Mouse (Mus musculus): ENCODE measurements around the gene Pigyl.

Pigyl gene

DNA sequence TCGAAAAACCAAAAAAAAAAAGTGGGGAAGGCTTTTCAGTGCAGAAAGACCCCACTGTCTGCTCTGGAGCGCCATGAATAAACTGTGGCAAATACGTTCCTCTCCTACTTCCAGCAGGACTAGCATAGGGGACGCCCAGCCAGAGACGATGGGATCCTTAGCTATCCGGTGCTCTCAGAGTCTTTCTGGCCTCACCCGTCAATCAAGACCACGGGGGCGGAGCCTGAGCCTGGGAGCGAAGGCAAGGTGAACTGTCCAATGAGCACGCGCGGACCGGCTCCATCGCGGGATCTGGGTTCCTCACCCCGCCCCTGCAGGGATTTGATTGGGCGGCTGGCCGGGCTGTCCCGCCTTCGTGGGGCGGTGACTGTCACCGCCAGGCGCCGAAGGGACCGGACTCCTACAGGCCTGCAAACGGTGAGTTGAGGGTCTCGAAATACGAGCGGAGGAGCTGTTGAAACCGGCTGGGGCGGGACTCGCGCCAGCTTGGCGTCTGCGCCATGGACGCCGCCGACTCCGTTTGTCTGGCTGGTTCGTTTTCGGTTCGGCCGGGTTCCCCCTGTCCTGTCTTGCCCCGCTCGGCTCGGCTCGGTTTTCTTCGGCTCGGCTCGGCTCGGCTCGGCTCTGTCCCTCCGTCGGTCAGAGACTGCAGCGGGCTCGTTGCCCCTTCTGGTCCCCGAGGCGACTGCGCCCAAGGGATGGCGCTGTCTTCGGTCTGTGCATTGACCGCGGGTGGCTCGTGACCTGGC is at the start of gene Pigyl:
Gene Pigyl, plus strand, starts transcription at position 350 of the 749 bp plus-strand sequence.
- DNase-seq (ENCODE audit: low spot score in 2 of 2), result peak; percentile 98 to 99

DNA sequence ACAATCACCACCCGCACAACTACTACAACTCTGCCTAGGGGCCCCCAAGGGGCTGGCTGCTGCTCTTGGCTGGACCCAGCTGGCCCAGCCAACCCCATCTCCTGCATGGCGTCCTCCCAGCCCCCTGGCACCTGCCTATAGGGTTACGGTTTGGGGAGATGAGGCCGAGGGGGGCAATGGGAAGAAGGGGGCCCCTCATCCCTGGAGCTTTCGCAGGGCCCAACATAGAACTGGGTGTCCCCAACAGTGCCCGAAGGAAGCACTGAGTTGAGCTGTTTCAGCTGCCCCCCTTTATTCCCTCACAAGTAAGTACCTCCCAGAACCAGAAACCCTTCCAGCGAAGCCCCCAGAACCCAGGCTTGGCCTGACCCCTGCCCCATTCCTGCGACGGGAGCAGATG is 48.5 kb upstream of the Pigyl start:
- no peak for DNase-seq (ENCODE audit: low spot score in 2 of 2)

DNA sequence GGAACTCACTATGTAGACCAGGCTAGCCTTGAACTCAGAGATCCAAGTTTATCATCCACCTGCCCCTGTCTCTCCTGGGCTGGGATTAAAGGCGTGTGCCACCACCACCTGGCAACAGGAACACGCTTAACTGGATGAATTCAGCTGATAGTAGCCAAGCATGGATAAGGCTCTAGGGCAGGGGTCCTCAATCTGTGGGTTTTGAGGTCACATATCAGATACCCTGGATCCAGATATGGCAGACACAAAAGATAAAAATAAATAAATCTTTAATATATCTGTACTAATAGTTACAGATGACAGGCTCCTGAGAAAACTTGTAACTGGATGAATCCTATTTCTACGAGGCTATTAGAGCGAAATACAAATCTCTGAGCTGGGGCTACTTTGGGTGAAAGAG is 41.0 kb upstream of the Pigyl start:
- no peak for DNase-seq (ENCODE audit: low spot score in 2 of 2)

DNA sequence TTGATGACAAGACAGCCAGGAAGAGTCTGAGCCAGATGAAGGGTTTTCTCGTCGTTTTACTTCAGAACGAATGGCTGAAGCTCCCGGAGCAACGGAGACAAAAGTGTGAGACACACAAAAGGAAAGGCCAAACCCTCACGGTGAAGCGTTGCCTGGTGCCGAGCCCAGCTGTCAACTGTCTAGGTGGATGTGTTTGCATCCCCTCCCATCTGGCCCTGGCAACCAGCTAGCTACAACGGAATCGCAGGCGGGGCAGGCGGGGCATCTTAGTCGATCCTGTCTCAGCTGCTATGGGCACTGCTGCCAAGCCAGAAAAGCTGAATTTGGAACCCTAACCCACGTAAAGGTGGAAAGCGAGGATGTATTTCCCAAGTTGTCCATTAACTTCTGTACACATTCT is 40.6 kb upstream of the Pigyl start:
- DNase-seq (ENCODE audit: low spot score in 2 of 2), result no peak

GRCm38 (mm10) chr9:22116740-22117426 is 39.8 kb upstream of the Pigyl start, which contains the start of gene Elof1:
Gene Elof1, minus strand, starts transcription at chr9:22117172.
- peak; percentile 87 to 89 for DNase-seq (ENCODE audit: low spot score in 2 of 2)

GRCm38 (mm10) chr9:22117754-22118456 is 38.7 kb upstream of the Pigyl start:
- DNase-seq (ENCODE audit: low spot score in 2 of 2), result no peak

DNA sequence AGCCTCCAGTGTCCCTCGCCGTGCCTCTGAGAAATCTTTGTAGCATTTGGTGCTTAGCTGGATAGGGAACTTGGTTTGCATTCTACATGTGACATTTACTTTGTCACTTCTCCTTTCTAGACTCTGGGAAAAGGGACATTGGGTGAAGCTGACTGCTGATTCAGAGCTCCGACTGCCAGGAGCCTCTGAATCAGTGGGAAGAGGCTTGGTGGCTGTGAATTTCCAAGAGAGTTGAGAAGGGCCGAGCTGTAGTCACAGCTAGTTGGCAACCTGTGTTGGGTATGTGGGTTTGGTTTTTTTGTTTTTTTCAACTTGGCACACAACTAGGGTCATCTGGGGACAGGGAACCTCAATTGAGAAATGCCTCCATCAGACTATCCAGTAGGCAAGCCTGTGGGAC is 37.1 kb upstream of the Pigyl start:
- no peak for DNase-seq (ENCODE audit: low spot score in 2 of 2)

GRCm38 (mm10) chr9:22121545-22121944 is 35.1 kb upstream of the Pigyl start:
- DNase-seq (ENCODE audit: low spot score in 2 of 2), result no peak

DNA sequence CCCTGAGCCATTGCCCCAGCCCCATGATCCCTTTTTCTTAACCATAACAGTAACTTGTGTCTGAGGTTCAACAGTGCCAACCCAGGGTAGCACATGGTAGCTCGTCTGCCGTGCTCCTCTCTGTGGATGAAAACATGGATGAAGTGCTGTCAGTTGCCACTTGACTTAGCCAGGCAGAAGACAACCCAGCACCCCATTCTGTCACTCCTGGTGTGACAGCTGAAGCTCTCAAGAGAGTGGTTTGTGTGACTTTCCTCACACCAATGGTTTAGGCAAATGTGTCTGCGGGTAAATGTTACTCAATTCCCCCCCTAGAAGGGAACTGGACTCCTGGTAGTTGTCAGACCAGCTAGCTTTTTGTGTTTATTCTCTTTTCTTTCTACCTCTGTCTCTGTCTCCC is 34.6 kb upstream of the Pigyl start:
- DNase-seq (ENCODE audit: low spot score in 2 of 2), result no peak

GRCm38 (mm10) chr9:22123069-22123609 is 33.5 kb upstream of the Pigyl start:
- DNase-seq (ENCODE audit: low spot score in 2 of 2), result no peak

GRCm38 (mm10) chr9:22124169-22124568 is 32.5 kb upstream of the Pigyl start:
- DNase-seq (ENCODE audit: low spot score in 2 of 2), result no peak

- no peak for DNase-seq (ENCODE audit: low spot score in 2 of 2)
These were observed 31.2 kb upstream of the Pigyl start for GRCm38 (mm10) chr9:22125246-22126027.

GRCm38 (mm10) chr9:22131226-22131981 is 25.2 kb upstream of the Pigyl start:
- no peak for DNase-seq (ENCODE audit: low spot score in 2 of 2)

GRCm38 (mm10) chr9:22132220-22132619 is 24.4 kb upstream of the Pigyl start:
- DNase-seq (ENCODE audit: low spot score in 2 of 2), result no peak

DNA sequence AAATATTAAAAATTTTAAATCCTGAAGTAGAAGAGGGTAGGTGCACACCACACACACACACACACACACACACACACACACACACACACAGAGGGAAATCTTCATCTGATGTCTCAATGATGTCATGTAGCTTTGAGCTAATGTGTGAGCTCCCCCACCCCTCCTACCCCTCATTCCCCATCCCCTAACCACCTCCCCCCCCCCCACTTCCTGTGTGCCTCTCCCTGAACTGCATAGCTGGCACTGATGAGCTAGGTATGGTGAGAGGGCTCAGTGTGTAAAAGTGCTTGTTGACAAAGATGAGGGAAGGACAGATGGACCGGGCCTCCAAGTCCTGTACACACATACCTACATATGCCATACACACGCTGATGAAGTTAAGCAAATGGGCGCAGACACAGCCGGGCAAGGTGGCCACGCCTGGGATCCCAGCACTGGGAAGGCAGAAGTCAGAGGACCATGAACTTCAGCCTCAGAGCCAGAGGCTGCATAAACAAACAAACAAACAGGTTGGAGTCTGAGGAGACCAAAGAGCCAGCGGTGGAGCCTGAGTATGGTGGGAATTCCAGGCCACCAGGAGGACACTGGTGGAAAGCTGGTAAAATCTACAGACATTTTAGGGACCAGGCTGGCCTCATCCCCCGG is 22.3 kb upstream of the Pigyl start:
- no peak for DNase-seq (ENCODE audit: low spot score in 2 of 2)

GRCm38 (mm10) chr9:22134988-22135643 is 21.5 kb upstream of the Pigyl start:
- DNase-seq (ENCODE audit: low spot score in 2 of 2), result no peak

DNA sequence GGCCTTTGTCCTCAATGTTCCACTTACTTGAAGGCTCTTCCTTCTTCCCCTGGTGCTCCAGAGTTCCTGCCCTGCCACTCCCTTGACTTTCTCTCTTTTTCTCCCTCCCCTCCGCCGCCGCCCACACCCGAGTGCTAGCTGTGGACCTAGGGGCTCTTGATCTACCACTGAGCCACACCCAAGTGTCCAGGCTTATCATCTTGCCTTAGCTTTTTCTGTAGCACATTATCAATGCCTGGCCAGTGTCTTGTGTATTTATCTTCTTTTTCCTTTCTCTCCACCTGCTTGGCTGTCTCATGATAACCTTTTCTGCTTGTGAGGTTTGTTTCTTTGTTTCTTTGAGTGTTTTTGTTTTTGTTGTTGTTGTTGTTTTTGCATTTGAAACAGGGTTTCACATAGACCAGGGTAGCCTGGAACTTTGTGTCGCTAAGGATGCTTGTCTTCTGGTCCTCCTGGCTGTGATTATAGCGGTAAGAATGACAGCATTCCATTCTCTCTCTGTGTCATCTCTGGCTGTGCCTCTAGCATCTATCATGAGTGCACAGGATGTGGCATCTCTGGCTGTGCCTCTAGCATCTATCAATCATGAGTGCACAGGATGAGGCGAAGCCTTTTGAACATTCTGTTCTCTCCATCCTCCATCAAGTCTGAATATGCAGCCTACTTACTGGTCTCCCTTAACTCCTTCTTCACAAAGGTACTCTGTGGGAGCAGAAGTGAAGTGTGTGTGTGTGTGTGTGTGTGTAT is 20.8 kb upstream of the Pigyl start, which contains the start of gene Acp5:
Gene Acp5, minus strand, starts transcription at position 68 of the 747 bp plus-strand sequence.
- DNase-seq (ENCODE audit: low spot score in 2 of 2), result no peak

GRCm38 (mm10) chr9:22136765-22137547 is 19.7 kb upstream of the Pigyl start:
- no peak for DNase-seq (ENCODE audit: low spot score in 2 of 2)

Measured in urinary bladder, postnatal 4 days (tissue).